Mouse (Mus musculus) colon, adult 2 months (tissue): ENCODE results near the gene Mcm3ap. TPM values are rescaled to one million over a fixed set of nuclear protein-coding genes. Genes with fewer than 3 reads are reported as not detected.

Experiments used
- polyA plus RNA-seq: library from polyadenylated mRNA; depleted of rRNA; stranded (reverse); fragments of >200 nt; gene quantifications from 2 replicates; pipeline ENCODE4 v1.2.3, GENCODE M21; 2012; rRNA removed

The Mcm3ap gene
- polyA plus RNA-seq, result 13.4 and 14.4 TPM in 2 replicates

DNA sequence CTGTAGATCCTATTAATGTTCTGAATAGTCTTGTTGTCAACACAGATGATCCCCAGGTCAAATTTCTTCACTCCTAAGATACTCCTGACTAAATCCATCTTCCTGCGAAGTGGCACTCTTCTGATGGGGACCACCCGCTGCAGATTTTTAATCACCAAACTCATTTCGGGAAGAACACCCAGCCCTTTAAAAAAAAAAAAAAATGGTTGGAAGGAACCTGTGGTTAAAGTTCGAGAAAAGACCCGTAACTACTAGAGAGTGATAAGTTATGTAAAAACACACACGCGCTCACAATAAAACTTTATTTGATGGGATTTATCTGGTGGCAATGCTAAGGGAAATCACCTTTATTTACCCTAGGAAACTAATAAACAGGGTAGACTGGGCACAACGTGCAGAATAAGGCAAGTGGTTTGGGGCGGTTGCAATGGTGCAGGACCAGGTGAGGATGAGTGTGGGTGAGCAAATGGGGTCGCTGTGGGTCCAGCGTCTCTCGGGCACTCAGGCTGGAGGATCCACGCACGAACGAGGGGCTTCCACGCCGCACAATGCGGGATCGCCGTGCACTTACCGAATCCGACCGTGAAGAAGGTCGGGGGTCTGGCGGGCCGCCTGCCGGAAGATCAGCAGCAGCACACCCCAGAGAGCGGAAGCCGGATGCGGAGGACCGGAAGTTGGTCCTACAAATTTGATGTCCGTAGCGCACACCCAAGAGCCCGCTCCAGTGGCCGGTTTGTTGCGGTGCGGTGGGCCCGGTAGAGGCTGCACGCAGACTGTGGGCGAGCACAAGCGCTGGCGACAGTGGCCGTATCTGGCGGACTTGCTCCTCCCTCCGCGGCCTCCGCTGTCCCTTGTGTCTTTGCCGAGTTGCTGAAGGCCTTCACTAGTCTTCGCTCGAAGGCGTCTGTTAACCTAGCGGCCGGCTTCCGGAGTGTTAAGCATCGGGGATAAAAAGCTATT lies at the start of gene Mcm3ap, which contains the start of gene Ybey:
Gene Mcm3ap, plus strand, starts transcription at position 725 of the 960 bp plus-strand sequence.
Gene Ybey, minus strand, starts transcription at position 912 of the 960 bp plus-strand sequence.

DNA sequence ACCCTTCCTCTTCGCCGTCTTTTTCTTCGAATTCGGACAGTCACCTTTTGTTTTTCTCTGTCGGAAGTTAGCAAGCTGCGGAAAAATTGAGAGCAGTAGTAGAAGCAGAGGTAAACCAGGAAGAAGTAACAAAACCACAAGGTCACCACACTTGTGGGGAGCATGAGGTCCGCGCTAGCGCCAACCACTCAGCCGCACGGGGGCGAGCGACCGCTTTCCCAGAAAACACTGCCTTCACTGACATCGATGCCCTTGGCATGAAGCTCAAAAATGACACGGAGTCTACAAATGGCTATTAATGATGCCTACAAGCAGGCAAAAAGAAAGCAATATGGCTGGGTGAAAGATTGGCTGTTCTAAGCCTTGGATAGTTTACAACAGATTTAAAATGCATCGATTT lies 28.4 kb upstream of the Mcm3ap start, which contains the start of gene AC141477.1:
Gene AC141477.1, minus strand, starts transcription at position 164 of the 400 bp plus-strand sequence.

GRCm38 (mm10) chr10:76442178-76443088 lies 26.3 kb upstream of the Mcm3ap start, which contains the start of gene Pcnt:
Pcnt (minus strand) TSS chr10:76442786.

GRCm38 (mm10) chr10:76448851-76449250 lies 19.9 kb upstream of the Mcm3ap start, which contains the start of gene 2610028H24Rik:
2610028H24Rik (plus strand) TSS chr10:76449081.

DNA sequence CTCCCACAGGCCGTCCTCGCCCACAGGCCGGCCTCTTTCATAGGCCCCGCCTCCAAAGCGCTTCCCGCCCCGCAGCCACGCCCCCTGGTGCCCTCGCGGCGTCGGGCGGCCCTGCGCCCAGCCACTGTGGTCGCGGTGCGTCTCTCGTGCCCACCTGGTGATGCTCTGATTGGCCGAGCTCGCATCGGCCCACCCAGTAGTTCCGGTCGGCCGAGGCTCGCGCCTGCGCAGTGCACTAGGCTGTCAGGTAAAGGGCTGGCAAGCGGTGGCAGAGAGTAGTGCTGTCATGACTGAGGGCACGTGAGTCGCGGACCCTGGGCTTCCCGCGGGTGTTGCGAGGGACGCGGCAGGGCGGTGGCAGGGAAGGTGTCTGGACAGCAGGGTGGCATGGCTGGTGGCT lies 62.6 kb downstream of the Mcm3ap start, which contains the start of gene Lss:
Gene Lss, plus strand, starts transcription at position 214 of the 400 bp plus-strand sequence.

DNA sequence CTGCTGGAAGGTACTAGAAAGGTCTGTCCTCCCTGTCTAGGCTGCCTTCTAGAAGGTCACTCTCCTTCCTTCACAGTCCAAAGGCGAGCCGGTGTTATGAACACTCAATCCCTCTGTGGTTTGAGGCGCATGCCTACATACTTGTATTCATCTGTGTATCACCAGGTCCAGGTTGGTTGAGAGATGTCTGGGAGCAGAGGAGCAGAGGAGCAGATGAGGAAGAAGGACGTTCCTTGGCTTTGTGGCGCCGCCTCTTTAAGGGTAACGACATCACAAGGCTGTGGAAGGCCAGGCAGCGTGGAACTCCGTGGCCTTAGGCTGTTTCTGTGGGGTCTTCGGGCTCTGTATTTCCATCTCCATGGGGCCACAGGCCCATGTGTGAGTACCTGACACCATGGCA lies 93.2 kb downstream of the Mcm3ap start, which contains the start of gene Spatc1l:
Gene Spatc1l, plus strand, starts transcription at position 301 of the 400 bp plus-strand sequence.

Other genes with a start within 250 kb of the Mcm3ap start
- gene Prmt2, start 231.1 kb upstream of the Mcm3ap start, polyA plus RNA-seq, result 32.5 and 40.7 TPM in 2 replicates
- gene S100b, start 215.1 kb upstream of the Mcm3ap start, polyA plus RNA-seq, result 1.6 and 1.7 TPM in 2 replicates
- gene Dip2a, start 123.6 kb upstream of the Mcm3ap start, polyA plus RNA-seq, result 33.2 and 36.1 TPM in 2 replicates
- gene AC141477.1, start 28.5 kb upstream of the Mcm3ap start, polyA plus RNA-seq, result not detected in 2 replicates
- gene Pcnt, start 26.1 kb upstream of the Mcm3ap start, polyA plus RNA-seq, result 14.0 and 15.5 TPM in 2 replicates
- not detected in 2 replicates for gene 2610028H24Rik, start 19.8 kb upstream of the Mcm3ap start, polyA plus RNA-seq
- gene Ybey, start 187 bp downstream of the Mcm3ap start, polyA plus RNA-seq, result 2.3 and 3.0 TPM in 2 replicates
- gene Lss, start 62.7 kb downstream of the Mcm3ap start, polyA plus RNA-seq, result 23.2 and 30.1 TPM in 2 replicates
- 0.16 and 0.17 TPM in 2 replicates for gene Spatc1l, start 93.3 kb downstream of the Mcm3ap start, polyA plus RNA-seq
- gene Ftcd, start 106.7 kb downstream of the Mcm3ap start, polyA plus RNA-seq, result not detected in 2 replicates
- gene Col6a2, start 154.7 kb downstream of the Mcm3ap start, polyA plus RNA-seq, result 198 and 222 TPM in 2 replicates